Mouse (Mus musculus) cerebellum, postnatal 25 days (tissue): ENCODE measurements around the gene 1700061G19Rik.

Source experiments
- DNase-seq, 2 experiments: peaks; one replicate each; pipeline ENCODE4 v3.0.0; 2021; ENCODE audit warnings: mixed read lengths in 2 of 2

Gene 1700061G19Rik

DNA sequence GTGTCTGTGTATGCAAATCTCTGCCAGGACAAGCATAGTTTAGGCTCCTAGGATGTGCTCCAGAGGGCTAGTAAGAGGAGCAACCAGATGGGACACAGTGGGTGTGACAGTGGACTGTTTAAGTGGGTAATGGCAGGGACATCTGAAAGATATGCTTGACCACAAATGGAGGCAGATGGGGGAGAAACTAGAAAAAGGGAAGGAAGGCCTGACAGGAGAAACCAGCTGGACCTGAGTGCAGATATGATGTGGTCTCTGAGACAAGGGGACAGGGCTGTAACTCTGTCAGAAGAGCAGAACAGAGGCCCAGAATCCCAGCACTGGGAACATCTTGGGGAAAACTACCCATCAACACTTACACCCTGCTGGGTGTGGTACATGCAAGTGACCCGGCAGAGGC is 54.3 kb downstream of the 1700061G19Rik start:
- no peak for DNase-seq

DNA sequence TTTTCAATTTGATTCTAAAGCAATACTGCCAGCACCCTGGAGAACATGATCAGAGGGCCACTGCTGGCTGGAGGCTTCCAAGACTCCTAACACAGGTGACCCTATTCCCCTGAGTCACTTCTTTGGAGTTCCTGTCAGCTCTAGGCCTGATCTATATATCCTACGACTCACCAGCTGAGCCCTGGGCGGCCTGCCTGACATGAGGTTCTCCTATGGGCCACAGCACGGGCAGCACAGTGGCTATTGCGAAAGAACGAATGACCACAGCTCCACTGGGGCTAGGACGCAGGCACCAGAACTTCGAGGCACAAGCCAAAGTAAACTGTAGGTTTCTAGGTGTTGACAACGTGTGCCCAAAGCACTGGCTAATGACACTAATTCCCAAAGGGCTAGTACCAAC is 54.7 kb downstream of the 1700061G19Rik start:
- no peak for DNase-seq

DNA sequence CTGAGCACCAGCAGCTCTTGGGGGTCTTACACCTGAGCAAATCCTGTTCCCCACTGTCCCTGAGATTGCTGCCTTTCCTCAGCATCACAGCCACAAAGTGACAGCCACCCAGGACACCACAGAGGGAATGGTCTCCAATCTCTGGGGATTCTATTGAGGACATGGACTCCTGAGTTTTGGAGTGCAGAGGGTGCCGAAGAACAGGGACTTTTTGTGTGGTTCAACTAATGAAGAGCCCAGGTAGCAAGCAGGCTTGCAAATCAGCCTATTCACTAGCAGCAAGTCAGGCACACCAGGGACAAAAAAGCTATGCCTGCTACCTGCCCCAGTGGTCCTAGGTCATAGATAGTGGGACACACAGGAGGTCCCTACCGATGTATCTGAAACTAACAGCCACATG is 58.1 kb downstream of the 1700061G19Rik start:
- no peak for DNase-seq

DNA sequence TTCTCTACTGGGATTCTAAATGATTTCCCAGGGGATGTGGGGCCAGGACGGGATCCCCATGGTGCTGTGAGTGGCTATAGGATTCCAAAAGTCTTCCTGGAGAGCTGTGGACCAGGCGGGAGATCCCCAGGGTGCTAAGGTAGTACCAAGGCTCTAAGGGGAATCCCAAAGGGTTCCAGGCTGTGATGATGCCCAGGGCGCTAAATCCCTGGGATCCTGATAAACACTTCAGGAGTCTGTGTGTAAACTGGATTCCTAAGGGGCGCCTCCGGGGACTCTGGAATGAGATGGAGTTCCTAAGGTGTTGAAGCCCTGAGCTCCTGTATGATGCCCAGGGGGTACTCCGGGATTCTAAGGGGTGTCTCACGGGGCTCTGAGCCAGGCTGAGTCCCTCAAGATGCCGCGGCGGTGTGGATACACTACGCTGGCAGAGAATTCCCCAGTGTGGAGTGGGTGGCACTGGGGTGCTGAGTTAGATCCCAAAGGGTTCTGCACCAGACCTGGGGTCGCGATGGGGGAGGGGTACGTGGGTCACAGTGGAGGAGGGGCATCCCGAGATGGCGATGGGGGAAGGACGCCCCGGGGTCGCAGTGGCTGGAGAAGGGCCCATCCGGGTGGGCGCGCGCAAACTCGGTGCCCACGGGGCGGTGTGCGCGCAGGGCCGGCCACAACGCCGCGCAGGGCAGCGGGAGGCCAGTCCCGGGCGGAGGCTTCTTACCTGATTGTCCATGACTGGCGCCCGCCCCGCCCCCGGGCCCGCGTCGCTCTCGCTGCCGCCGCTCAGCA is 59.5 kb downstream of the 1700061G19Rik start:
- DNase-seq: no peak

DNA sequence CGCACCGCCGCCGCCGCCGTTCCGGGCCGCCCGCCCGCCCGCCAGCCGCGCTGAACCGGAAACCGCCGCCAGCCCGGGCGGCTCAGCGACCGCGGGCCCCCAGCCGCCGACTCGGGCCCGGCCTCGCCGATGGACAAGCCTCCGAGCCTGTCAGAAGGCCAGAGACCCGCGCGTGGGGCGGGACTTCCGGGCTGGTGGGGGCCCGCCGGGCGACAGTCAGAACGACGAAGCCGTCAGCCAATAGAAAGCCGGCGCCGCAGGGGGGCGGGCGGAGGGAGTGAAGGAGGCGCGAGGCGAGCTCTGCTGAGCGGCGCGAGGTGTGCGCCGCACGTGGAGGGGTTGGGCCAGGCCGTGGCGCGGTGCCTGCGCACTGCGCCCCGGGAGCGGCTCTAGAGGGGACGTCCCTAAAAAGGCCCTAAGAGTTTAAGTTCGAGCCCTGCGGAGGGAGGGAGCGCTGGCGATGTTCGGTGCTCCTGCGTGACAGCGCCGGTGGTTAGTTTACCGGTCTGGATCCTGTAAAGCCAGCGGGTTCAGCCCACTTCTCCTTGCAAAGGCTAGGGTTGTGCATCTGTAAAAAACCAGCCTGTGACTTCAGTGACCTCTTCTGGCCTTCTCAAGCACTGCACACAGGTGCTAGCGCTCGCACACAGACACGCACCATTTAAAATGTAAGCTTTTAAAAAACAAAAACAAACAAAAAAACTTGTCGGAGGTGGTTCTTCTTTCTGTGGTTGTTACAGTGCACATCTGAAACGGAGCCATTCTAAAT is 60.3 kb downstream of the 1700061G19Rik start, which contains the start of gene Mllt1:
Gene Mllt1, minus strand, starts transcription at position 53 of the 769 bp plus-strand sequence.
- DNase-seq: peak; percentile 100

DNA sequence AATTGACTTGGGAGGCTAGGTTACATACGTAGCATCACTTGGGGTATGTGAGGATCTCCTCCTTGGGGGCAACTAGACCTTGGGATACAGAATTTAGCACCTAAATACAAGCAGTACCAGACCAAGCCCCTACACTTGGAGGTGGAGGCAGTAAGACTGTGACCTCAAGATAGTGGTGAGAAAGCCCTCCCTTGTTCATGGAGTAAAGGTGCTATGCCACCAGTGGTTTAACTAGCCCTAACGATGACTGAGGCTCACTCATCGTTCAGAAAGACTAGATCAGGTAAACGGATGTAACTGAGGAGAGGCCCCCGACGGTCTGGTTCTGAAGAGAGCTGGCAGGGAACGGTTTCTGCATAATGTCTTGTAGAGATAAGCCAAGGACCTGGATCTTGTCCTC is 61.5 kb downstream of the 1700061G19Rik start:
- DNase-seq: no peak
